Mouse (Mus musculus): ENCODE results near the gene Cdk15.

Gene Cdk15

GRCm38 (mm10) chr1:59256751-59257231, at the start of gene Cdk15:
Cdk15 (plus strand) TSS chr1:59256906.
- DNase-seq (ENCODE audit: low spot score in 2 of 2): no peak

- DNase-seq (ENCODE audit: low spot score in 2 of 2): no peak
Measured at GRCm38 (mm10) chr1:59208331-59208730, 48.4 kb upstream of the Cdk15 start.

- no peak for DNase-seq (ENCODE audit: low spot score in 2 of 2)
Measured at GRCm38 (mm10) chr1:59211651-59212050, 45.1 kb upstream of the Cdk15 start.

GRCm38 (mm10) chr1:59212076-59212779, 44.5 kb upstream of the Cdk15 start:
- no peak for DNase-seq (ENCODE audit: low spot score in 2 of 2)

GRCm38 (mm10) chr1:59212951-59213350, 43.8 kb upstream of the Cdk15 start:
- DNase-seq (ENCODE audit: low spot score in 2 of 2): no peak

GRCm38 (mm10) chr1:59215446-59215845, 41.3 kb upstream of the Cdk15 start:
- no peak for DNase-seq (ENCODE audit: low spot score in 2 of 2)

GRCm38 (mm10) chr1:59220371-59220770, 36.3 kb upstream of the Cdk15 start:
- no peak for DNase-seq (ENCODE audit: low spot score in 2 of 2)

- DNase-seq (ENCODE audit: low spot score in 2 of 2): no peak
Measured at GRCm38 (mm10) chr1:59221591-59221990, 35.1 kb upstream of the Cdk15 start.

- no peak for DNase-seq (ENCODE audit: low spot score in 2 of 2)
Measured at GRCm38 (mm10) chr1:59222101-59222825, 34.4 kb upstream of the Cdk15 start.

- no peak for DNase-seq (ENCODE audit: low spot score in 2 of 2)
Measured at GRCm38 (mm10) chr1:59228552-59228951, 28.2 kb upstream of the Cdk15 start.

GRCm38 (mm10) chr1:59229187-59229586, 27.5 kb upstream of the Cdk15 start:
- no peak for DNase-seq (ENCODE audit: low spot score in 2 of 2)

- DNase-seq (ENCODE audit: low spot score in 2 of 2): peak; percentile 94 to 99
Measured at GRCm38 (mm10) chr1:59236856-59237441, 19.8 kb upstream of the Cdk15 start, which contains the start of gene Als2. Als2 (minus strand) TSS chr1:59237231.

GRCm38 (mm10) chr1:59237614-59238211, 19.0 kb upstream of the Cdk15 start:
- peak; percentile 30 to 83 for DNase-seq (ENCODE audit: low spot score in 2 of 2)

- DNase-seq (ENCODE audit: low spot score in 2 of 2): no peak
Measured at GRCm38 (mm10) chr1:59243770-59244169, 12.9 kb upstream of the Cdk15 start.

GRCm38 (mm10) chr1:59247602-59248001, 9.1 kb upstream of the Cdk15 start:
- peak in 1 of 2 experiments; percentile 50 for DNase-seq (ENCODE audit: low spot score in 2 of 2)

- no peak for DNase-seq (ENCODE audit: low spot score in 2 of 2)
Measured at GRCm38 (mm10) chr1:59252762-59253161, 3.9 kb upstream of the Cdk15 start.

- DNase-seq (ENCODE audit: low spot score in 2 of 2): no peak
Measured at GRCm38 (mm10) chr1:59253301-59253909, 3.3 kb upstream of the Cdk15 start.

GRCm38 (mm10) chr1:59257736-59258135, 1.0 kb downstream of the Cdk15 start:
- DNase-seq (ENCODE audit: low spot score in 2 of 2): no peak

- DNase-seq (ENCODE audit: low spot score in 2 of 2): no peak
Measured at GRCm38 (mm10) chr1:59268931-59269330, 12.2 kb downstream of the Cdk15 start.

- no peak for DNase-seq (ENCODE audit: low spot score in 2 of 2)
Measured at GRCm38 (mm10) chr1:59269466-59269865, 12.8 kb downstream of the Cdk15 start.

- peak in 1 of 2 experiments; percentile 11 for DNase-seq (ENCODE audit: low spot score in 2 of 2)
Measured at GRCm38 (mm10) chr1:59269951-59270689, 13.4 kb downstream of the Cdk15 start.
